Mouse (Mus musculus) Muller cell, postnatal 12 days (primary cell): ENCODE measurements around the gene Hunk.

ENCODE experiments used
- DNase-seq: peaks from one replicate; pipeline ENCODE4 v3.0.0-alpha.2; 2015; ENCODE audit errors: inconsistent ontology term

Gene Hunk

DNA sequence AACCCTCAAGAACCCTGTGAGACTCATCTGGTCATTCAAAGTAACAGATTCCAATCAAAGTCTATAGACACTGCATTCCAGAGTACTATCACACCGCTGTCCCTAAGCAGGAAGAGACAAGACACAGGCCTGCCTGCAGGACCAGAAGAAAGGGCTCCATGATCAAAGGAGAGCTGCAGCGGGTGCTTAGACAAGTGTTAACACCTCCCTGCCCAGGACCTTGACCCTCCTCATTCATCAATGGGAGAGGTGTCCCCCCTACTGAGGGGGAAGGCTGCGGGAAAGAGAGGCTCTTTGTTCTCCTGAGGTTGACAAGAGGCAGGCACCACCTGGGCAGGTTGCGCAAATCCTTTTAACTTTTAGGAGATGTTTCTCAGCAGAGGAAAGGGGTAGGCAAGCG is 51.5 kb downstream of the Hunk start:
- peak; percentile 51 for DNase-seq

- DNase-seq = no peak
Measured at GRCm38 (mm10) chr16:90439493-90439892, 53.7 kb downstream of the Hunk start.

- DNase-seq = no peak
Measured at GRCm38 (mm10) chr16:90440654-90441053, 54.8 kb downstream of the Hunk start.

DNA sequence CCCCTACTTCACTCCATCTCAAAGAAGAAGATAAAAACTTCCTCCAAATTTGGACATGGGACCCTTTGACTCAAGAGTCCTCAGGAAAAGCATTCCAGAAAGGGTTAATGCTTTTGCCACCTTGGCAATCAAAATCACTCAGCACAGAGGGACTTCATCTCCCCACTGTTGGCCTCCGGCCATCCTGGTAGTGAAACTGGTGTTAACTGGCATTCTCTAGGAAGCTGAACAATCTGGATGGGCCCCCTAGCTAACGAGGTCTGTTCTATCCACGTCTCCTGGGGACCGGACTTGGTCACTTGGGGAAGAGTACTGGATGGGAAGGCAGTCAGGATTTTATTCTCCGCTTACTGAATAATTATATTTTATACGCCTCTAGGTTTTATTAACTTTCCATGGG is 57.2 kb downstream of the Hunk start:
- no peak for DNase-seq

- DNase-seq = peak; percentile 38
Measured at GRCm38 (mm10) chr16:90453197-90453596, 67.4 kb downstream of the Hunk start.

- DNase-seq = no peak
Measured at GRCm38 (mm10) chr16:90456495-90457125, 70.8 kb downstream of the Hunk start.

DNA sequence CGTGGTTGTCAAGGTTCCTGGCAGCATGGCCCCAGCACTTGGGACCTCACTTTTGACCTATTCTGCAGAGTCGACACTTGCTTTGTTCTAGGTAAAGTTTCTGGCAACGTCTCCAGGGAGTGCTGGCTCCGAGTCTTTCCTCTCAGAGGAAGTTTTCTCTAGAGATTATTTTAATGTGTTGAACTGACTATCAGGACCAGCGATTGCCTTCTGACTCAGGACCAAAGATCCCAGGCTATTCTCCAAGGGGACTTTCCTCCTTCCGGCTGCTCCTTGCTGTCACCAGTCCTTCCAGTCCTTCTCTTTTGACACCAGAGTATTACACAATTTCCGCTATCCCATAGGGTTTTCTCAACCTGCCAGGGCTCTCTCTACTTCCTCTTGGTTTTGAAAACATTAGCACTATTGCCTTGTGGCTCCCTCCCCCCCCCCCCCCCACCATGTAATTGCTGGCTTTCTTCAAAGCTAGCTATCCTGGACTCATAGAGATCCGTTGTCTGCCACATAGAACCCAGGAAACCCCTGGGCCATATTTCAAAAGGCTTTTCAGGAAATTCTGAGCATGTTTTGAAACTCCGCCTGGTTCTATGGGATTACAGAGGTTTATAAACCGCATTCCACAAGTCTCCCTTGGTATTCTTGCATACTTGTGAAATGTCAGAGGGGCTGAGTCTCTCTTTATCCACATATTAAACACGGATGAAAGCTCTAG is 73.2 kb downstream of the Hunk start:
- DNase-seq = peak; percentile 93

DNA sequence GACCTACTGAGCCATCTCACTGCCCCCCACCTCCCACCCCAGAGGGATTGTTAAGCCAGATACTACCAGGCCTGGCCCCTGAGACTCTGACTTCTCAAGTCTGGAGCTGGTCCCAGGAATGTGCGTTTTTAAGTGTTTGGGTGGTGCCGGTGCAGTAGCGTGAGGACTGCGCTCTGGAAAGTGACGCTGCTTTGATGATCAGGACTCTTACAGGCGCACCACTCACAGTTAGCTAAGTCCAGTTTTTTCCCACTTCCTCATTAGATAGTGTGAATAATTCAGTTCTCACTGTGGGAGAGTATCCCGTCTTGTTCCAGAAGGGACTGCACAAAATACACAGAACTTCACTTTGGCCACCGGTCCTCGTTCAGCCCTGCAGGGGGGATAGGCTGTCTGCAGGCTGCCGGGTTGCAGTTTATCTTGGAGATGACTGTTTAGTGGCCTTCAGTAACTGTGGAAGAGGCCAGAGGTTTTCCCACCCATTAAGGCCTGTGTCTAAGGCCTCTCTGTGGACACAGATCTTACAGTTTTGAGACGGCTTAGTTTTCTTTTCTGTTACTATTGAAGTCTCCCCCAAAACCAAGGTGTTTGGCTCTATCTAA is 75.6 kb downstream of the Hunk start:
- peak; percentile 22 for DNase-seq

DNA sequence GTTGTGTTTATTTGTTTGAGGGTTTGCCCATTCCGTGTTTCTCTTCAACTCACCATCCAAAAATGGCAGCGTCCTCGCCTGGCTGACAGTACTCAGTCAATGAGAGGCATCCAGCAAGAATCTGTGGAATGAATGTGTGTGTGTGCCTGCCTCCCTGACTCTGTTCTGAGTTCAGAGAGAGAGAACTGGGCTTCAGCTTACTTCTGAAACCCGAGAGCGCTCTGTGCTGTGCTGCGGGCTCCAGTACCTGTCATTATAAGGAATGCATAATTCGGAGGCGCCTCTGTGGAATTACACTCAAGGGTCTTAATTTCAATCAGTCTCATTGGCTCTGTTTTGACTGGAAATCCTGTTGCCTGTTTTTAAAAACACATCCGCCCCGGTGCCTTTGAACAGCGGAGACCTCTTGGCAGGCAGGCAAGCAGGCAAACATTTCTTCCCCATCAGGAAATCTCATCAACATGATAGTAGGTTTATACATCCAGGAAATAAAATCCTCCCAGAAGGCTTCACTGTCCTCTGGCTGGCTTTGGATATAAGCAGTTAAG is 77.0 kb downstream of the Hunk start:
- peak; percentile 54 for DNase-seq

DNA sequence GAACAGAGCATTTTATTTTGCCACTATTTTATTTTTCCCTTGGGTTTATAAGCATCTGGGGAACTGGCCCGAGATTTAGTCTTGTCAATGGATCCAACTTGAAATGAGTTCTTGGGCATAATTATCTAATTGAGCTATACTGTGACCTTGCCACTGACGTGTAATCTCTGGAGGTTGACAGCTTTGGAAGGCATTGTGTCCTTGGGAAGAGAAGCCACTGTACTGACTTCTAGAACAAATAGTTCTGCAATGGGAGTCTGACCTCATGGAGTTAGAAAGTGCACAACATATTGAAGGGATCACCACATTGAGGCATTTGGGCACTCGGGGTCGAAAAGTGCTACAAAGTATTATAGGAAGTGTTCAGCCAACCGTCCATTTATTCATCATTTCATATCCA is 79.3 kb downstream of the Hunk start:
- no peak for DNase-seq

GRCm38 (mm10) chr16:90468286-90468685 is 82.5 kb downstream of the Hunk start:
- no peak for DNase-seq

- no peak for DNase-seq
Measured at GRCm38 (mm10) chr16:90475701-90476229, 90.0 kb downstream of the Hunk start.

DNA sequence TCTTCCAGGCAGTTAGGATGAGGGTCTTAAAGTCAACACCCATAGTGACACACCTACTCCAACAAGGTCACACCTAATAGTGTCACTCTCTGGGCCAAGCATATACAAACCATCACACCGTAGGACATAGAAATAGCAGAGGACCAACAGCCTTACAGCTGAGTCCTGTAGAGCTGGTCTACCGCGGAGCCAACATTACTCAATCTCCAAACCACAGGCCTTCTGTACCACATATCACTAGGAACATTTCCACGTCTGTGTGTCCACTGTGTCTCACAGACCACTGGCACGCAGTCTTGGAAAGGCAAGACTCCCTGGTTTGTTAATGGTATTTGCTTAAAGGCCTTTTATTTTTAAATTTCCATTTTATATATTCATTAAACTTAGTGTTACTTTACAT is 95.8 kb downstream of the Hunk start:
- DNase-seq = no peak

DNA sequence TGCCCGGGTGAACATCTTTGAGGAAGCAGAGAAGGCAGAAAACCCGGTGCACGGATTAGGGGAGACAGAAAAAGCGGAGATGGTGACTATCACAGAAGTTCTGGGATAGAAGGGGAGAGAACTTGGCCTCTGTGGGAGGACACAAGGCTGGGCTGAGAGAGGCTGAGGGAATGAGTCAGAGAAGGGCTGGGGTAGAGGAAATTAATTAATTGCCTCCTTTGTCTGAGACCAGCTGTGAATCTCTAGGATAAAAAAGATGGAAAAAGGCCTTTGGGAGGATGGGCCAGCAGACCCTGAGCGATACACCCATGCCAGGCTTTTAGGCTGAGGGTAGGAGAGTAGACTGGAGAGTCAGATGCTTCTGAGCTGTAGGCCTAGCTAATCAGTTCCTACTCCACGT is 97.5 kb downstream of the Hunk start:
- peak; percentile 85 for DNase-seq

- peak; percentile 22 for DNase-seq
Measured at GRCm38 (mm10) chr16:90485125-90485524, 99.3 kb downstream of the Hunk start.

DNA sequence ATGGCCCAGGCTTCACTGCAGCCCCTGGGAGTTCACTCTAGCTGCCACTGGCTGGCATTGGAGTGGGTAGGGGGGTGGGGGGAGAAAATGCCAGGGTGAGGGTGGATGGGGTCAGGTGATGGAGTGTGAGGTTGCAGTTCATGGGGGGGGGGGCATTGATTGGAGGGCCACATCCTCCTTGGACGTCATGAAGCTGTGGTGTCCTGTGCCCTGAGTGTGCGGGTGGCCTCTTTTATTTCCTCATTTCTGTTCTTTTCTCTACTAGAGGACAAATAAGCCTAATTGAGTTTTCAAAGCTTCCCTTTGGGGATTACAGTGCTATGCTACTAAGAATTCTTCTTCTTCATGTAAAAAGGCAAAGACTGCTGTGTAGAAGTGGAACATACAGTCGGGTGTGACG is 99.8 kb downstream of the Hunk start:
- DNase-seq = no peak

- peak; percentile 27 for DNase-seq
Measured at GRCm38 (mm10) chr16:90490066-90490465, 104.3 kb downstream of the Hunk start.

- peak; percentile 58 for DNase-seq
Measured at GRCm38 (mm10) chr16:90491898-90492499, 106.2 kb downstream of the Hunk start.

DNA sequence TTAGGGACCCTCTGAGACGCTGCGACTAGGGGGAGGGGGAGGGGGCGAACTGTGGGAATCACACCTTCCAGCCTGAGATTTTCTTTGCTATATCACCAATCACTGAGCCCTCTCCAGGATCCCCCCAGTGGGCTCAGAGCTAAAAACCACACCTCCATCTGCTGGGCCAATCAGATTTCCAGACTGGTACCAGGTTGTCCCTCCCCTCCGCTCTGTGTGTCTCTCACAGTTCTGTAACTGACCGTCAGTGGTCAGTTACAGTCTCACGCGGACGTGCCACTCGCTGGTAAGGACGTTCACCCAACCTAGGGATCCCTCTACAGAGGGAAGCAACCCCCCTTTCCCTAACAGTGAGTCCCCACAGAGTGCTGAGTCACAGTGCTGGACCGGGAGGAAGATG is 111.1 kb downstream of the Hunk start:
- peak; percentile 43 for DNase-seq

- peak; percentile 34 for DNase-seq
Measured at GRCm38 (mm10) chr16:90497749-90498464, 112.1 kb downstream of the Hunk start.

DNA sequence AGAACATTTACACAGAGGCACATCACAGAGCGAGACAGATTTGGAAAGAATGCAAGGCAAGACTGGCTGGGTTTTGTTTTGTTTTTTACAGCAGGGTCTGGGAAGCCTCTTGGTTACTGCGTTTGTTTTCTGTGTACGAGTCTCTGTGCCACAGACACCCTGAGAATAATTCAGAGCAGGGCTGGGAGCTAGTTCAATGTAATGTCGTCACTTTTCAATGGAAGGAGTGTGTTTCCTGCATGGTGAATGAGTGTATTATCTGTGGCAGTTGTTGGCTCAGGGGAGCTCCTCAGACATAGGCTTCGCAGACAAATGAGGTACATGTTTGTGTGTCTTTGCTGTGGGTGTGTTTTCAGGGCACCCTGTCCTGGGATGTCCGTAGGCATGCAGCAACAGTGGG is 115.0 kb downstream of the Hunk start:
- no peak for DNase-seq

DNA sequence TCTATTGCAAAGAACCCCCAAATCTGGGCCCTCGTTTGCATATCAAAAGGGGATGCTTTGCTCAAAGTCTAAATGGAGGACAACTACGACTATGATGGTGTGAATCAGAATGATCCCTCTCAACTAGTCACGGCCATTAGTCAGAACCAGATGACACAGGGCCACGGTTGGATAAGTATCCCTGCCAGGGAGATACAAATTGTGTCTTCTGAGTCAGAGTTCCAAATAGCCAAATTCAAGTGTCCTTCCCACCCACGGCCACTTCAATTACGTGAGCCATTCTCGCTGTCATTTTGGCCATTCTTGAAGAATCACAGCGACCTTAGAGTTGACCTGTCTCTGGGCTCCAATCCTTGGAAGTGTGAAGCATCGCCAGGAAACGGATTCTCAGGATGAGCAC is 119.4 kb downstream of the Hunk start:
- peak; percentile 40 for DNase-seq
